Mouse (Mus musculus): ENCODE data around the gene Fbxw4. TPM values are rescaled to one million over a fixed set of nuclear protein-coding genes. Genes with fewer than 3 reads are reported as not detected.
A peak's percentile ranks its signal among the peaks of the same experiment; 100 is the strongest.

Gene Fbxw4
- polyA plus RNA-seq, 1 experiment from 2014 or later = 9.2 TPM

- WGBS = under 1% methylated on average over 38 of the region's 38 CpGs
- H3K36me3 ChIP-seq = no peaks in the 10 kb centered on the region
- H3K4me2 ChIP-seq = peak overlapping the region; percentile 51
- no peaks in the 10 kb centered on the region for H3K9me3 ChIP-seq
- H3K4me3 ChIP-seq = peak overlapping the region; percentile 26
- H3K9ac ChIP-seq = no peak overlapping the region
- peaks cover 62% of the 10 kb centered on the region for H3K27me3 ChIP-seq
- peaks cover 13% of the 10 kb centered on the region for H3K4me1 ChIP-seq (replicated peaks)
- no peak overlapping the region for H3K27ac ChIP-seq (replicated peaks)
- no peak for ATAC-seq (ENCODE audit: low FRiP score, low read depth)
Observed at GRCm38 (mm10) chr19:45675720-45676581, 15.8 kb upstream of the Fbxw4 start.

- Histone ChIP-seq H3K4me2 (peak overlapping the region; percentile 51), H3K9me3 (no peaks in the 10 kb centered on the region), H3K4me3 (no peak overlapping the region), H3K9ac (no peak overlapping the region), H3K27ac (replicated peaks) (no peak overlapping the region), H3K36me3 (no peaks in the 10 kb centered on the region), H3K4me1 (replicated peaks) (peaks cover 13% of the 10 kb centered on the region), H3K27me3 (peaks cover 62% of the 10 kb centered on the region)
- 20% methylated on average over 5 of the region's 5 CpGs for WGBS
- ATAC-seq (ENCODE audit: low FRiP score, low read depth) = no peak
Observed at GRCm38 (mm10) chr19:45675196-45675595, 15.1 kb upstream of the Fbxw4 start.

- WGBS = 90% methylated on average over 9 of the region's 9 CpGs
- no peak for ATAC-seq (ENCODE audit: low FRiP score, low read depth)
- H3K4me2 ChIP-seq = no peak overlapping the region
- peaks cover 13% of the 10 kb centered on the region for H3K4me1 ChIP-seq (replicated peaks)
- no peaks in the 10 kb centered on the region for H3K9me3 ChIP-seq
- no peaks in the 10 kb centered on the region for H3K36me3 ChIP-seq
- no peak overlapping the region for H3K4me3 ChIP-seq
- peaks cover 53% of the 10 kb centered on the region for H3K27me3 ChIP-seq
- no peak overlapping the region for H3K27ac ChIP-seq (replicated peaks)
- no peak overlapping the region for H3K9ac ChIP-seq
Observed at GRCm38 (mm10) chr19:45672971-45673370, 12.9 kb upstream of the Fbxw4 start.

GRCm38 (mm10) chr19:45668986-45669385 is 8.9 kb upstream of the Fbxw4 start:
- Histone ChIP-seq H3K9me3 (no peaks in the 10 kb centered on the region), H3K27me3 (peaks cover 22% of the 10 kb centered on the region), H3K4me1 (replicated peaks) (no peaks in the 10 kb centered on the region), H3K4me2 (no peak overlapping the region), H3K27ac (replicated peaks) (no peak overlapping the region), H3K36me3 (no peaks in the 10 kb centered on the region), H3K9ac (no peak overlapping the region), H3K4me3 (no peak overlapping the region)
- ATAC-seq (ENCODE audit: low FRiP score, low read depth) = no peak
- WGBS = 97% methylated on average over 4 of the region's 4 CpGs

- H3K4me1 ChIP-seq (replicated peaks) = peaks cover 11% of the 10 kb centered on the region
- no peaks in the 10 kb centered on the region for H3K36me3 ChIP-seq
- no peak overlapping the region for H3K4me3 ChIP-seq
- H3K27ac ChIP-seq (replicated peaks) = no peak overlapping the region
- 68% methylated on average over 2 of the region's 2 CpGs for WGBS
- H3K9ac ChIP-seq = no peak overlapping the region
- ATAC-seq (ENCODE audit: low FRiP score, low read depth) = no peak
- no peak overlapping the region for H3K4me2 ChIP-seq
- H3K27me3 ChIP-seq = 0 out of 2 replicates have a peak, but pooled peaks cover 2% of the 10 kb centered on the region
- no peaks in the 10 kb centered on the region for H3K9me3 ChIP-seq
Observed at GRCm38 (mm10) chr19:45663851-45664250, 3.7 kb upstream of the Fbxw4 start.

- H3K4me3 ChIP-seq = peak overlapping the region; percentile 84
- 0 out of 2 replicates have a peak, but pooled peaks cover 2% of the 10 kb centered on the region for H3K27me3 ChIP-seq
- H3K27ac ChIP-seq (replicated peaks) = peak overlapping the region; percentile 92
- H3K9ac ChIP-seq = peak overlapping the region; percentile 96
- H3K4me1 ChIP-seq (replicated peaks) = peaks cover 40% of the 10 kb centered on the region
- peak overlapping the region; percentile 84 for H3K4me2 ChIP-seq
- 16% methylated on average over 18 of the region's 18 CpGs for WGBS
- H3K9me3 ChIP-seq = no peaks in the 10 kb centered on the region
- no peaks in the 10 kb centered on the region for H3K36me3 ChIP-seq
- no peak; the same call in 1 of the 2 replicates for ATAC-seq (ENCODE audit: low FRiP score, low read depth)
Observed at GRCm38 (mm10) chr19:45660503-45660790, 335 bp upstream of the Fbxw4 start.

GRCm38 (mm10) chr19:45659301-45659737 is 793 bp downstream of the Fbxw4 start:
- H3K4me2 ChIP-seq = peak overlapping the region; percentile 84
- peak overlapping the region; percentile 96 for H3K9ac ChIP-seq
- WGBS = under 1% methylated on average over 18 of the region's 18 CpGs
- peak overlapping the region; percentile 92 for H3K27ac ChIP-seq (replicated peaks)
- H3K4me1 ChIP-seq (replicated peaks) = peaks cover 42% of the 10 kb centered on the region
- peak overlapping the region; percentile 84 for H3K4me3 ChIP-seq
- ATAC-seq (ENCODE audit: low FRiP score, low read depth) = peak; percentile 32; the same call in 1 of the 2 replicates
- no peaks in the 10 kb centered on the region for H3K9me3 ChIP-seq
- H3K36me3 ChIP-seq = no peaks in the 10 kb centered on the region
- 0 out of 2 replicates have a peak, but pooled peaks cover 2% of the 10 kb centered on the region for H3K27me3 ChIP-seq

GRCm38 (mm10) chr19:45658556-45659268 is 1.4 kb downstream of the Fbxw4 start:
- peak overlapping the region; percentile 84 for H3K4me2 ChIP-seq
- H3K36me3 ChIP-seq = no peaks in the 10 kb centered on the region
- no peak overlapping the region for H3K27ac ChIP-seq (replicated peaks)
- H3K4me1 ChIP-seq (replicated peaks) = peaks cover 42% of the 10 kb centered on the region
- no peak for ATAC-seq (ENCODE audit: low FRiP score, low read depth)
- peak overlapping the region; percentile 84 for H3K4me3 ChIP-seq
- H3K27me3 ChIP-seq = 0 out of 2 replicates have a peak, but pooled peaks cover 2% of the 10 kb centered on the region
- H3K9ac ChIP-seq = peak overlapping the region; percentile 96
- H3K9me3 ChIP-seq = no peaks in the 10 kb centered on the region
- WGBS = 66% methylated on average over 10 of the region's 10 CpGs

- H3K27me3 ChIP-seq = 0 out of 2 replicates have a peak, but pooled peaks cover 2% of the 10 kb centered on the region
- H3K9me3 ChIP-seq = no peaks in the 10 kb centered on the region
- no peaks in the 10 kb centered on the region for H3K36me3 ChIP-seq
- 84% methylated on average over 1 of the region's 1 CpGs for WGBS
- no peak overlapping the region for H3K4me2 ChIP-seq
- no peak overlapping the region for H3K27ac ChIP-seq (replicated peaks)
- no peak overlapping the region for H3K9ac ChIP-seq
- H3K4me3 ChIP-seq = no peak overlapping the region
- peaks cover 42% of the 10 kb centered on the region for H3K4me1 ChIP-seq (replicated peaks)
- ATAC-seq (ENCODE audit: low FRiP score, low read depth) = no peak
Observed at GRCm38 (mm10) chr19:45657828-45658227, 2.3 kb downstream of the Fbxw4 start.

GRCm38 (mm10) chr19:45656810-45657595 is 3.1 kb downstream of the Fbxw4 start:
- H3K9ac ChIP-seq = no peak overlapping the region
- WGBS = 60% methylated on average over 8 of the region's 8 CpGs
- no peaks in the 10 kb centered on the region for H3K9me3 ChIP-seq
- H3K27me3 ChIP-seq = 0 out of 2 replicates have a peak, but pooled peaks cover 1% of the 10 kb centered on the region
- peaks cover 42% of the 10 kb centered on the region for H3K4me1 ChIP-seq (replicated peaks)
- no peaks in the 10 kb centered on the region for H3K36me3 ChIP-seq
- ATAC-seq (ENCODE audit: low FRiP score, low read depth) = no peak
- H3K4me2 ChIP-seq = no peak overlapping the region
- no peak overlapping the region for H3K4me3 ChIP-seq
- no peak overlapping the region for H3K27ac ChIP-seq (replicated peaks)

GRCm38 (mm10) chr19:45655870-45656269 is 4.2 kb downstream of the Fbxw4 start:
- Histone ChIP-seq H3K36me3 (no peaks in the 10 kb centered on the region), H3K4me3 (no peak overlapping the region), H3K27me3 (no peaks in the 10 kb centered on the region), H3K9me3 (no peaks in the 10 kb centered on the region), H3K4me1 (replicated peaks) (peaks cover 42% of the 10 kb centered on the region), H3K4me2 (peak overlapping the region; percentile 19), H3K9ac (no peak overlapping the region), H3K27ac (replicated peaks) (0 out of 2 replicates have a peak overlapping the region, but pooled peaks have one; percentile 14)
- ATAC-seq (ENCODE audit: low FRiP score, low read depth) = no peak
- 50% methylated on average over 8 of the region's 8 CpGs for WGBS
